In genomic region chr10:127166771-127167613, GRCm38 (mm10) we compare ENCODE assay signal across 8 mouse cellular contexts. TPM values are rescaled to one million over a fixed set of nuclear protein-coding genes. Genes with fewer than 3 reads are reported as not detected.
DNase-seq lines count a peak whose midpoint lies in the region; ATAC-seq lines count a peak whose summit lies in the region.

No protein-coding gene starts in this region.

- H3K4me3 ChIP-seq in heart, embryonic 14.5 days (ENCODE audit: control insufficient read depth in 1 of 2, insufficient read depth in 1 of 2, low read depth in 1 of 2, low read length in 2 of 2) = peak overlapping the region in 1 of 2 experiments; percentile 57; a peak in 1 of 4 replicates
- H3K4me3 ChIP-seq in brown adipose tissue, adult 24 weeks (ENCODE audit: insufficient read depth, low read depth, low read length) = peak overlapping the region; percentile 65; the same call in 1 of the 2 replicates
- peak overlapping the region; percentile 86 for H3K4me3 ChIP-seq in hindbrain, embryonic 16.5 days (ENCODE audit: low read length)
- no peak overlapping the region; the same call in 1 of the 2 replicates for H3K4me3 ChIP-seq in midbrain, embryonic 11.5 days (ENCODE audit: low read depth, low read length)

- DNase-seq in heart, adult 8-10 months (ENCODE audit: low spot score) = no peak
- no peak for DNase-seq in midbrain, embryonic 11.5 days (ENCODE audit: low spot score, missing footprints)
- DNase-seq in thymus, postnatal 4 days = no peak
- no peak for DNase-seq in spleen, postnatal 36 days (ENCODE audit: low spot score in 2 of 2)
- DNase-seq in thymus, postnatal 10 days (ENCODE audit: low spot score in 2 of 2) = no peak

- H3K9me3 ChIP-seq in heart, embryonic 14.5 days (ENCODE audit: control insufficient read depth, low read length) = no peaks in the 10 kb centered on the region
- H3K9me3 ChIP-seq in hindbrain, embryonic 16.5 days (ENCODE audit: control insufficient read depth, low read length) = no peaks in the 10 kb centered on the region
- H3K9me3 ChIP-seq in midbrain, embryonic 11.5 days (ENCODE audit: control insufficient read depth, low read length) = no peaks in the 10 kb centered on the region

- WGBS in heart, embryonic 14.5 days = 19% methylated on average over 15 of the region's 15 CpGs
- WGBS in hindbrain, embryonic 16.5 days = 22% methylated on average over 15 of the region's 15 CpGs
- WGBS in midbrain, embryonic 11.5 days = 21% methylated on average over 15 of the region's 15 CpGs

- H3K27ac ChIP-seq in heart, embryonic 14.5 days (replicated peaks in 1 of 2; ENCODE audit: control insufficient read depth in 1 of 2, insufficient read depth in 1 of 2, low read depth in 2 of 2, low read length in 2 of 2) = no peak overlapping the region
- no peak overlapping the region for H3K27ac ChIP-seq in brown adipose tissue, adult 24 weeks (replicated peaks; ENCODE audit: low read depth, low read length)
- H3K27ac ChIP-seq in hindbrain, embryonic 16.5 days (ENCODE audit: low read depth, low read length) = peak overlapping the region; percentile 94
- no peak overlapping the region for H3K27ac ChIP-seq in midbrain, embryonic 11.5 days (ENCODE audit: low read depth, low read length)

- no peak overlapping the region for H3K9ac ChIP-seq in heart, embryonic 14.5 days (ENCODE audit: low read length)
- H3K9ac ChIP-seq in hindbrain, embryonic 16.5 days (ENCODE audit: low read depth, low read length) = peak overlapping the region; percentile 98
- H3K9ac ChIP-seq in midbrain, embryonic 11.5 days (ENCODE audit: low read length) = no peak overlapping the region

- no peaks in the 10 kb centered on the region for H3K36me3 ChIP-seq in heart, embryonic 14.5 days (ENCODE audit: control insufficient read depth, insufficient read depth, low read length)
- no peaks in the 10 kb centered on the region for H3K36me3 ChIP-seq in hindbrain, embryonic 16.5 days (ENCODE audit: control insufficient read depth, insufficient read depth, low read length)
- no peaks in the 10 kb centered on the region for H3K36me3 ChIP-seq in midbrain, embryonic 11.5 days (ENCODE audit: control insufficient read depth, insufficient read depth, low read length)

- no peak for ATAC-seq in heart, embryonic 14.5 days (ENCODE audit: insufficient number of reproducible peaks, insufficient read depth, low FRiP score, low read depth)
- no peak for ATAC-seq in hindbrain, embryonic 16.5 days
- no peak for ATAC-seq in midbrain, embryonic 11.5 days (ENCODE audit: low FRiP score)

- H3K4me1 ChIP-seq in heart, embryonic 14.5 days (ENCODE audit: control insufficient read depth in 2 of 2, insufficient read depth in 2 of 2, low read length in 2 of 2) = peaks cover 18 to 39% of the 10 kb centered on the region in 2 experiments
- peaks cover 2% of the 10 kb centered on the region; the same call in 1 of the 2 replicates for H3K4me1 ChIP-seq in brown adipose tissue, adult 24 weeks (ENCODE audit: control insufficient read depth, insufficient read depth, insufficient read length, low read length)
- H3K4me1 ChIP-seq in hindbrain, embryonic 16.5 days (ENCODE audit: control insufficient read depth, insufficient read depth, low read depth, low read length) = peaks cover 22% of the 10 kb centered on the region
- peaks cover 9% of the 10 kb centered on the region for H3K4me1 ChIP-seq in midbrain, embryonic 11.5 days (ENCODE audit: control insufficient read depth, insufficient read depth, low read length)

- peak overlapping the region; percentile 1; the same call in 1 of the 2 replicates for H3K4me2 ChIP-seq in heart, embryonic 14.5 days (ENCODE audit: low read length)
- peak overlapping the region; percentile 91 for H3K4me2 ChIP-seq in hindbrain, embryonic 16.5 days (ENCODE audit: low read length)
- peak overlapping the region; percentile 95 for H3K4me2 ChIP-seq in midbrain, embryonic 11.5 days

- peaks cover 88% of the 10 kb centered on the region for H3K27me3 ChIP-seq in heart, embryonic 14.5 days (ENCODE audit: control insufficient read depth, insufficient read depth, low read length)
- peaks cover 12% of the 10 kb centered on the region; the same call in 1 of the 2 replicates for H3K27me3 ChIP-seq in hindbrain, embryonic 16.5 days (replicated peaks; ENCODE audit: control insufficient read depth, insufficient read depth, low read length)
- H3K27me3 ChIP-seq in midbrain, embryonic 11.5 days (ENCODE audit: control insufficient read depth, insufficient read depth, low read length) = peaks cover 60% of the 10 kb centered on the region

RNA-seq across cellular contexts. Expression of gene B4galnt1, which starts 2.0 kb away (rescaled TPM):
- polyA plus RNA-seq in heart, embryonic 14.5 days (2014; fragmentation: Nextera tagmentation; extraction: Ambion mirVana) = 1.5 and 2.0 TPM in 2 replicates
- 1 to 10 TPM; 1.2 to 3.2 (median 1.5) TPM for total RNA-seq in heart, adult 8-10 months (2022)
- 0.95 and 1.8 TPM in 2 replicates for polyA plus RNA-seq in brown adipose tissue, adult 24 weeks (2012; ENCODE audit: insufficient read depth, insufficient read length, missing spikeins)
- polyA plus RNA-seq in hindbrain, embryonic 16.5 days (2015; fragmentation: Nextera tagmentation; extraction: Ambion mirVana) = 59.0 and 74.1 TPM in 2 replicates
- 8.1 and 9.4 TPM in 2 replicates for polyA plus RNA-seq in midbrain, embryonic 11.5 days (2014; fragmentation: Nextera tagmentation; extraction: Ambion mirVana)

RNA-seq across cellular contexts. Expression of gene Slc26a10, which starts 13.5 kb away (rescaled TPM):
- polyA plus RNA-seq in heart, embryonic 14.5 days (2014; fragmentation: Nextera tagmentation; extraction: Ambion mirVana) = 17.4 and 19.3 TPM in 2 replicates
- 10 to 100 TPM; 13.0 to 24.6 (median 15.5) TPM for total RNA-seq in heart, adult 8-10 months (2022)
- polyA plus RNA-seq in brown adipose tissue, adult 24 weeks (2012; ENCODE audit: insufficient read depth, insufficient read length, missing spikeins) = 1.0 and 4.8 TPM in 2 replicates
- 1.4 and 1.5 TPM in 2 replicates for polyA plus RNA-seq in hindbrain, embryonic 16.5 days (2015; fragmentation: Nextera tagmentation; extraction: Ambion mirVana)
- 0.51 and 0.58 TPM in 2 replicates for polyA plus RNA-seq in midbrain, embryonic 11.5 days (2014; fragmentation: Nextera tagmentation; extraction: Ambion mirVana)

RNA-seq across cellular contexts. Expression of gene Arhgef25, which starts 22.9 kb away (rescaled TPM):
- polyA plus RNA-seq in heart, embryonic 14.5 days (2014; fragmentation: Nextera tagmentation; extraction: Ambion mirVana) = 18.2 and 22.8 TPM in 2 replicates
- 10 to 100 TPM in 3 of 4 experiments, 1 to 10 TPM in 1; 8.1 to 13.4 (median 10.8) TPM for total RNA-seq in heart, adult 8-10 months (2022)
- 2.0 and 4.0 TPM in 2 replicates for polyA plus RNA-seq in brown adipose tissue, adult 24 weeks (2012; ENCODE audit: insufficient read depth, insufficient read length, missing spikeins)
- 29.0 and 29.1 TPM in 2 replicates for polyA plus RNA-seq in hindbrain, embryonic 16.5 days (2015; fragmentation: Nextera tagmentation; extraction: Ambion mirVana)
- polyA plus RNA-seq in midbrain, embryonic 11.5 days (2014; fragmentation: Nextera tagmentation; extraction: Ambion mirVana) = 25.8 and 28.2 TPM in 2 replicates

RNA-seq across cellular contexts. Expression of gene Dtx3, which starts 28.5 kb away (rescaled TPM):
- polyA plus RNA-seq in heart, embryonic 14.5 days (2014; fragmentation: Nextera tagmentation; extraction: Ambion mirVana) = 73.3 and 75.7 TPM in 2 replicates
- total RNA-seq in heart, adult 8-10 months (2022) = 10 to 100 TPM; 18.1 to 29.6 (median 24.2) TPM
- polyA plus RNA-seq in brown adipose tissue, adult 24 weeks (2012; ENCODE audit: insufficient read depth, insufficient read length, missing spikeins) = 5.0 and 5.8 TPM in 2 replicates
- polyA plus RNA-seq in hindbrain, embryonic 16.5 days (2015; fragmentation: Nextera tagmentation; extraction: Ambion mirVana) = 213 and 233 TPM in 2 replicates
- polyA plus RNA-seq in midbrain, embryonic 11.5 days (2014; fragmentation: Nextera tagmentation; extraction: Ambion mirVana) = 130 and 138 TPM in 2 replicates

RNA-seq across cellular contexts. Expression of gene Pip4k2c, which starts 44.4 kb away (rescaled TPM):
- polyA plus RNA-seq in heart, embryonic 14.5 days (2014; fragmentation: Nextera tagmentation; extraction: Ambion mirVana) = 17.6 and 22.8 TPM in 2 replicates
- 10 to 100 TPM; 32.4 to 38.3 (median 35.3) TPM for total RNA-seq in heart, adult 8-10 months (2022)
- polyA plus RNA-seq in brown adipose tissue, adult 24 weeks (2012; ENCODE audit: insufficient read depth, insufficient read length, missing spikeins) = 15.4 and 18.5 TPM in 2 replicates
- polyA plus RNA-seq in hindbrain, embryonic 16.5 days (2015; fragmentation: Nextera tagmentation; extraction: Ambion mirVana) = 20.5 and 20.7 TPM in 2 replicates
- polyA plus RNA-seq in midbrain, embryonic 11.5 days (2014; fragmentation: Nextera tagmentation; extraction: Ambion mirVana) = 10.3 and 11.4 TPM in 2 replicates

Comparison
In these comparisons a context has a peak if more than half of its experiments do, and no peak if none do; other contexts are left out.
1. H3K4me2 ChIP-seq: peak in every context shown above with its lines; median percentile 95 in midbrain, embryonic 11.5 days; 91 in hindbrain, embryonic 16.5 days; 1 in heart, embryonic 14.5 days.